Mouse (Mus musculus) thymus, postnatal 36 days (tissue): ENCODE results near the gene Cdc42bpg.
"Not testable (repeated sequence)": the region's sequence is repeated elsewhere in the genome, so short reads cannot be mapped to it uniquely, and the experiment has no call there.

Experiments
- DNase-seq, 2 experiments: peaks; one replicate each; pipeline ENCODE4 v3.0.0; 2022; ENCODE audit warnings: mixed read lengths in 2 of 2

The Cdc42bpg gene

DNA sequence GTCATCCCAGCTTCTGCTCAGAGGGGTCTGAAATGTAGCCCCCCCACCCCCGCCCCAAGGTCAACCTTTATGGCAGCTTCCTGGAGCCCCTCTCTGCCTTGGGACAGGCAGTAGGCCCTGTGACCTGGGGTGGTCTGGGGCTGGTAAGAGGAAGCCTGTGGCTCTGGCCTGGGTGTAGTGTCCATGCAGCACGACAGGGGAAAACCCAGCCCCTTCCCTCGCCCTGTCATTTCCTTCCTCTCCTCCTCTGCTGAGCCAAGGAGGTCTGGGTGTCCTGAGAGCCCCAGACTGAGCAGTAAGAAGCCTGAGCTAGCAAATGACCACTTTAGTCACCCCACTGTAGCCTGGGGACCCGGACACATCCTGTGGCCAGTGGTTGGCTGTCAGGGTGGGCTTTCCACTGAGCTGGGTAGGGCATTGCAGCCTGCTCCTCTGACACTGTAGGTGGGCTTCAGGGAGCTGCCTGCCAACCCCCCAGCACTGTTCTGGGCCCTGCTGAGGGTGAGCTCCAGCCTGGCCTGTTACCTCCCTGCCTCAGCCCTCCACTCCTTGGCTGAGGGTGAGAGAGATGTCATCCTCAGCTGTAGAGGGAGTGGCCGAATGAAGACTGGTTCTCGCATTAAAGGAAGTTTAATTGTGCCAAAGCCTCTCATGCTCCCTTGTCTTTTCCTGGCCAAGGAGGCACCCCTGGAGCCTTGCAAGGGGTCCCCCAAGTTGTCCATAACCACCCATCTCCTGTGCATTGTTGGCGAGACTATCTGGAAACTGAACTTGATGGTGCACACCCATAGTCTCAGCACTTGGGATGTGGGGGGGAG lies 6.6 kb upstream of the Cdc42bpg start:
- DNase-seq: no peak

DNA sequence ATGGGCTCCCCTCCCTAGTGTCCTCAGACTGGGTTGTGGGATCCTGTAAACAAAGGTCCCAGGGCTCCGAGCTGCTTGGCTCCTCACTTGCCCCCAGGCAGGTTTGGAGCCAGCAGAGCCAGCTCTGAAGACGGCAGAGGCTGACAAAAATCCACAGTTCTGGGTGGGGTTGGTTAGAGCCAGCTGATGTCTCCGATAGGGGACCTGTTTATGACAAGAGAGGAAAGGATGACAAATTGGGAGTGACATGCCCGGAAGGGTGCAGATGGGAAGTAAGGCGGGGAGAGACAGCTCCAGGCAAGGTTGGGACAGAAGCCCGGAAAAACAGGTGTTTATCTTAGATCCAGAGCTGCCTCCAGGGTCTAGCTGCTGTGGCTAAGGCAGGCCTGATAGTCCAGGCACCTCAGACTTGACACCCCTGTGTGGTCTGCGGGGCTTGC lies 5.8 kb upstream of the Cdc42bpg start:
- DNase-seq: no peak

DNA sequence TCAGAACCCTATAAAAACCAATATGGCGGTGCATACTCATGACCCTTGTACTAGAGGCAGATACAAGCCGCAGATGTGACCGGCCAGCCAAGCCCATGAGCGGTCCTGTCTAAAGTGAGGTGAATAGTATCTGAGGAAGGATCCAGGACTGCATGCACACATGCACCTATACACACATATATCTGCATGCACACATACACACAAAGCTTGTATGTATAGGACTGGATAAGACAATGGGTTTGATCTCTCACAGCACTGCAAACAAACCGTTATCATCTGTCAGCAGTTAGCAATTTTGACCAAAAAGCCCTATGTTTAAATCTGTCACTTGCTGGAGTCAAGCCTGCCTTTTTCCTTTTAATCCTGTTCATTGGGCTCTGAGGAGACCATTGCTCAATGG lies 4.1 kb upstream of the Cdc42bpg start:
- DNase-seq: no peak

DNA sequence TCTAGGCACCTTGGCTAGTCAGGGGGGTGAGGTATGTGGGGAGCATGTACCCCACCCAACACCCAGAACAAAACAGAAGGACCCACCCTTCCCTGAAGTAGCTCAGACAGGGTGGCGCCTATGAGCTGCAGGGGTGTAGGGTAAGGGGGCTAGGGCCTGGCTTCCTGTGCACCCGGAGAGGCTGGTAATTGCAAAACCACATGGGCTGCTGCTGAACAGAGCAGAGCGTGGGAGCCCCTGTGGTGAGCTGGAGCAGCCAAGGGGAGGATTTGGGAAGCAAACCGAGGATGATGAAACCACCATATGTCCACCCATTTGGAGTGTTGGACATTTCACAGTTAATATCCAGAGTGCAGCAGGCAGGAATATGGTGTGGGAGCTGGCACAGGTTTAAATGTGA lies 3.7 kb upstream of the Cdc42bpg start:
- DNase-seq: peak; percentile 29 to 63

DNA sequence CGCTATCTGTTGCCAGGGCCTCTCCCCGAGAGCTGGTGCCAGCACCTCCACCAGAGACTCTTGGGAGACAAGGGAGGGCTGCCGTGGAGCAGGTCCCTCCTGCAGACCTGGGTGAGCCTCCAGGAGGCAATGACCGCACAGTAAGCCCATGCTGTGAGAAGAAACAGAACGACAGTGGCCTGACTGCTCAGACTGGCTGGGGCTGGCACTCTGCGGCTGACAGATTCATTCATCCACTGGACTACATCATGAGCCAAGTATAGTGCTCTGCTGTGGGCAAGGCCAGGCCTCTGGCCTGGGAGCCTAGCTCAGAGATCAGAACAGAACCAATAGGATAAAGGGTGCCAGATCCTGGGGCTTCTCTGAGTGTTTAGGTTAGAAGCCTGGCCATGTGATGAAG lies 2.4 kb upstream of the Cdc42bpg start:
- DNase-seq: no peak

DNA sequence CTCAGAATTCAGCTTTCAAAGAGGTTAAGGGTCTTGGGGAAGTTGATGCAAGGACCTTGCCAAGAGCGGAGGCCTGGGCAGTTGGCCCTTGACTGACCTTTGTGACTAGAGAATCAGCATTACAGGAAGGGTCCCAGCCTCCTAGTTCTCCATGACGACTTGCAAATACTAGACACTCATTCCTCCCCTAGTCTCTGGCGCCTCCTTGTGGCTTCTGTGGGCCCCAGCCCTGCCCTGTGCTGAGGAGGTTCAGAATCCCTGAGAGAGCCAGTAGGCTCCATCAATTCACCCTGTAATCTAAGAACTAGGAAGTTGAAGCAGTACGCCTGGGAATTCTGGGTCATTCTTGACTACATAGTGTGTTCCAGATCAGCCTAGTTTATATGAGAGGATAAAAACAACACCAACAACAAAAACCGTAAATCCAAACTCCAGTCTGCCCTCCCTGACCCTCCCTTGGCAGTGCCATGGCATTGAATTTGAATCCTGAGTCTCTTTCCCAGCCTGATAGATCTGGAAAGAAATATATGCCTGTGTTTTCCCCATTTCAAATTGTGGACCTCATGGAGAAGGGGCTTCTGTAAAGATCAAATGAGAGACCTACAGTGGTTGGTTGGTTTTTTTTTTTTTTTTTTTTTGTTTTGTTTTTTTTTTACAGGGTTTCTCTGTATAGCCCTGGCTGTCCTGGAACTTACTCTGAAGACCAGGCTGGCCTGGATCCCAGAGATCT lies 1.3 kb upstream of the Cdc42bpg start:
- DNase-seq: peak; percentile 84 to 89

DNA sequence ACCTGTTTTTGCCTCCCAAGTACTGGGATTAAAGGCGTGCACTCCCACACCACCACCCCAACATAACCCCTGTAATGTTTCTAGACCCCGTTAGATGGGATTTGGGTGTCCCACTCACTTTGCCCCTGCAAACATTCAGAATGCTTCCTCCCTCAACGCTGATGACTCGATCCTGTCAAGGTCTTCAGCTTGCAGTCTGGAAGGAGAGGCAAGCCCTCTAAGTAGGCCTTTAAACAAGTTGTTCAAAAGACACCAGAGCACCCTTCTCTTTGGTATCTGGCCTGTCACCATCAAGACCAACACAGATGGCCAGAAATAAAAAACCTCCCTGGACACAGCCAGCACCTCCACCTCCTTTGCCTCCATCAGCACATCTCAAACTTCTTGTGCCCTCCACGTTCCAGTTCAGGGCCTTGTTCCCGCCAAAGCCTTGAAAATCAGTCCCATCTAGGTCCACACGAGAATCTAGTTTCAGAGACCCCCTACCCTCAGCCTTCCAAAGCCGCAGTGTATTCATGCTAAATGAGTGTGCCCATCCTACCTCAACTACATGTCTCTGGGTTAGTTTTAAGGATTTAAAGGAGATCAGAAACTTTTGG lies 640 bp upstream of the Cdc42bpg start:
- DNase-seq: no peak

DNA sequence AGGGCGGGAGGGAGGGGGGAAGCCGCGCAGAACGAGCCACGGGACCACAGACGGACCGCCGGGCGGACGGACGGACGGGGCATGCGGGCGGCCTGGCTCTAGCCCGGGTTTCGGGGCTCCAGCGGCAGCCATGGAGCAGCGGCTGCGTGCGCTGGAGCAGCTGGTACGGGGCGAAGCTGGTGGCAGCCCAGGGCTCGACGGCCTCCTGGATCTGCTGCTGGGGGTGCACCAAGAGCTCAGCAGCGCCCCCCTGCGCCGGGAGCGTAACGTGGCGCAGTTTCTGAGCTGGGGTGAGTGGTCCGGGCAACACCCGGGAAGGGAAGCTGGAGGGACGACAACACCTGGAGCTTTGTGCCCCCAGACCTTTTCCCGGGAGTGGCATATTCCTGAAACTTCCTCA lies 330 bp downstream of the Cdc42bpg start:
- peak; percentile 74 to 82 for DNase-seq

DNA sequence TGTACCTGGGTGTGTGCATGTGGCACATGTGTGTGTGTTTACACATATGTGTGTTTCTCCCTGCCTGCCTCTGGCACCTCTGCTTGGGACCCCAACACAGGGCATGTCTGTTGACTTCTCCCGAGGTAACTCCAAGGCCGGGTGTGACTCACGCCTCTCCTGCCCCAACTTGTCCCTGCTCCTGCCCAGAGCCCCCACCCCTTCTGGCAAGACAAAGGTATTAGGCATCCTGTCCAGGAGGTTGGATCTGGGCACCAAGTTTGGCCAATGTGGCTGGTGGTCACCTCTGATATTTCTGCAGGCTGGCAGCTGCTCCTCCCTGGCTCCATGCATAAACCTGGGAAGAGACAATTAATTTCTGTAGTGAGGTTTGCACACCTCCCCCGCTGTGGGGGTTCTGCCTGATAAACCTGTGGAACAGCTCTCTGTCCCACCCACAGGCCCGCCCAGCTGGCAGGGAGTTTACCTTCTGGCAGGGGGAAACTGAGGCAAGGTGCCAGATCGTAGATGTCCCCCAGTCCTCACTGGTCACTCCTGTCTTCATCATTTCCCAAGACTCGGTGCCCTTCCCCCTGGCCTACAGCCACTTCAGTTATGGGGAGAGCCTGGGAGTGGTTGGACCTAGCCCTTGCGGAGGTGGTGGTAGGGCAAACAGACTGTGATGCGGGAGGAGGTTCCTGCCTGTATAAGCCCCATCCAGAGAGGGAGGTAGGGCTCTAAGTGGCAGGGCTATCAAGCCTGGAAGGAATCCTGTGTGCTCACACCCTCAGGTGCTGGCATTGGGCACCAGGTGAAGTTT lies 1.7 kb downstream of the Cdc42bpg start:
- DNase-seq: no peak

DNA sequence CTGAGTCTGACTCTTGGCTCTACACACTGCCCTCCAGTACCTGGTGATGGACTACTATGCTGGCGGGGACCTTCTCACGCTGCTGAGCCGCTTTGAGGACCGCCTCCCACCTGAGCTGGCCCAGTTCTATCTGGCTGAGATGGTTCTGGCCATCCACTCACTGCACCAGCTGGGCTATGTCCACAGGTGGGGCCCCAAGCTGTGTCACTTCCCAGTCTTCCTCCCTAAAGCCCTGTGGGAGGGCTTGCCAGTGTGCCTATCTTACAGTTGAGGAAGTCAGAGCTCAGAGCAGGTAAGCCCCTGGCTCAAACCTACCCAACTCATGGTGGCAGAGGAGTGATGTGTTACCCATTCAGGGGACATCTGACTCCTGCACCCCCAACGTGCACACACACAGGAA lies 3.9 kb downstream of the Cdc42bpg start:
- DNase-seq: no peak

DNA sequence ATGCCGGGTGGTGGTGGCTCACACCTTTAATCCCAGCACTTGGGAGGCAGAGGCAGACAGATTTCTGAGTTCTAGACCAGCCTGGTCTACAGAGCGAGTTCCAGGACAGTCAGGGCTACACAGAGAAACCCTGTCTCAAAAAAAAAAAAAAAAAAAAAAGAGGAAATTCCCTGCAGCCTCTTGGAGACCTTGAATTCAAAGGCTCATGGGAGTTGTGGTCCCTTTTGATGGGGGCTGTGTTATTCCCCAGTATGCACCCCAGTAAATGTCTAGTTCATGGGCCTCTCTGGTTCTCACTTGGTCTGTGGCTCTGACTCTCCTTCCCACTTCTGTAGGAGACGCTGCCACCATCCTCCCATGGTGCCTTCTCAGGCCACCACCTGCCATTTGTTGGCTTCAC lies 5.5 kb downstream of the Cdc42bpg start:
- DNase-seq: not testable (repeated sequence)

DNA sequence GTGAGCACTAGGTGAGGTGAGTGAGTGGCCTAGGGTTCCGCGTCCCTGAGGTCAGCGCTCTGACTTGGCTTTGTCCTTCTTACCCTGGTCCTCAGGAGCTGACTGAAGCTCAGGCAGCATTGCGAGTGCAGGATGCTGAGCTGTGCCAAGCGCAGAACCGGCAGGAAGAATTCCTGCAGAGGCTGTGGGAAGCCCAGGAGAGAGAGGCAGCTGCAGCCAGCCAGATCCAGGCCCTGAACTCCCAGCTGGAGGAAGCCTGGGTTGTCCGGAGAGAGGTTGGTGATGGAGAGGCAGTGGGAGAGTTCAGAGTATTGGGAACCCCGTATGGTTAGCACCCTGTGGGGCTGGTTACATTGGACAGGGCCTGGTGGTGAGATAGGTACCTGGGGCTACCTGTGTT lies 7.5 kb downstream of the Cdc42bpg start:
- no peak for DNase-seq

DNA sequence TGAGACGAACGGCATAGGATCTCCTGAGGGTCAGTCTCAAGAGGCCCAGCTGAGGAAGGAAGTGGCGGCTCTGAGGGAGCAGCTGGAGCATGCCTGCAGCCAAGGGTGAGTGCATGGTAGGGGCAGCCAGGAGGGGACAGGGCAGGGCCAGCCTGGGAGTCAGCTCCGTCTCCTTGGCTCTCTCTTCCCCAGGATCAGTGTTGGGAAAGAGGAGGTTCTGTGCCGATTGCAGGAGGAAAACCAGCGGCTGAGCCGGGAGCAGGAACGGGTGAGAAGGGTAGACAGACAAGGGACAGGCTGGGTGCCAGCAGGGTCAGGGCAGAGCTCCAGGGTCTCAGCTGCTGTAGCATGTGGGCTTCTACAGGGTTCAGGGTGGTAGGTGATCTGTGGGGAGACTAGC lies 8.3 kb downstream of the Cdc42bpg start:
- DNase-seq: no peak

DNA sequence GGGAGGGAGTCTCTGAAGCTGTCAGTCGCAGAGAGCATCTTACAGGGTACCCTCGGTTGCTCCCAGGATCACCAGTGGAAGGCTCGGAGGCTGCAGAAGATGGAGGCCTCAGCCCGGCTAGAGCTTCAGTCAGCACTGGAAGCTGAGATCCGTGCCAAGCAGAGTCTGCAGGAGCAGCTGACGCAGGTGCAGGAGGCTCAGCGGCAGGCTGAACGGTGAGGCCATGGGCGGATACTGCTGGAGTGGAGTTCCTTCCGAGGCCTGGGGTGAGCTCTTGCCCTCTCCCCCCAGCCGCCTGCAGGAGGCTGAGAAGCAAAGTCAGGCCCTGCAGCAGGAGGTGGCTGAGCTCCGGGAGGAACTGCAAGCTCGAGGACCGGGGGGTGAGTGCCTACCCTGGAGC lies 9.3 kb downstream of the Cdc42bpg start:
- DNase-seq: no peak

DNA sequence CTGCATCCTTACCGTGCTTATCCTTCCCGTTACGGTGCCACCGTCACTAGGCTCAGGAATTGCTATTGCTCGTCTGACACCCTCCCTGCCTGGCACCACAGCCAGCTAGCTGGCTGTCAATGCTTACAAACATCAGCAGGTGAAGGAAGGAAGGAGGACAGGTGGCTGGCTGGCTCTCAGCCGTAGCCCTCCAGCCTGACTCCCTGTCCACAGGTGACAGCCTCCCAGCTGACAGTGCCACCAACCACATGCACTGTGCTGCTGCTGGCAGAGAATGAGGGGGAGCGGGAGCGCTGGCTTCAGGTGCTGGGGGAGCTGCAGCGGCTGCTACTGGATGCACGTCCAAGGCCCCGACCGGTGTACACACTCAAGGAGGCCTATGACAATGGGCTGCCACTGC lies 11.9 kb downstream of the Cdc42bpg start:
- DNase-seq: no peak

DNA sequence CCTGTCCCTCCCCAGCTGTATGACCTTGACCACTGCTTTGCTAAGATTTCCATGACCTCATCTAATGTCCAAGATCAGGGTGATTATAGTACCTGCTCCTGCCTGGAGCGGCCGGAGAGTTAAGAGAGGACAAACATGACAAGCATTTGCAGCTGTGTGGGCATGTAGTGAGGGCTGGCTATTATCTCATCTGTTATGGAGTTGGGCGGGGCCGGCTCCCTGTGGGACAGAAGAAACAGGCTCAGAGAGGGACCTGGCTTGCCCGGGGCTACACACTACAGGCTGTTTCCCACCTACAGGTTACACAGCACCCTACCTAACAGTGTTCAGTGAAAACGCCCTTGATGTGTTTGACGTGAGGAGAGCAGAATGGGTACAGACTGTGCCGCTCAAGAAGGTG lies 15.1 kb downstream of the Cdc42bpg start:
- DNase-seq: no peak

DNA sequence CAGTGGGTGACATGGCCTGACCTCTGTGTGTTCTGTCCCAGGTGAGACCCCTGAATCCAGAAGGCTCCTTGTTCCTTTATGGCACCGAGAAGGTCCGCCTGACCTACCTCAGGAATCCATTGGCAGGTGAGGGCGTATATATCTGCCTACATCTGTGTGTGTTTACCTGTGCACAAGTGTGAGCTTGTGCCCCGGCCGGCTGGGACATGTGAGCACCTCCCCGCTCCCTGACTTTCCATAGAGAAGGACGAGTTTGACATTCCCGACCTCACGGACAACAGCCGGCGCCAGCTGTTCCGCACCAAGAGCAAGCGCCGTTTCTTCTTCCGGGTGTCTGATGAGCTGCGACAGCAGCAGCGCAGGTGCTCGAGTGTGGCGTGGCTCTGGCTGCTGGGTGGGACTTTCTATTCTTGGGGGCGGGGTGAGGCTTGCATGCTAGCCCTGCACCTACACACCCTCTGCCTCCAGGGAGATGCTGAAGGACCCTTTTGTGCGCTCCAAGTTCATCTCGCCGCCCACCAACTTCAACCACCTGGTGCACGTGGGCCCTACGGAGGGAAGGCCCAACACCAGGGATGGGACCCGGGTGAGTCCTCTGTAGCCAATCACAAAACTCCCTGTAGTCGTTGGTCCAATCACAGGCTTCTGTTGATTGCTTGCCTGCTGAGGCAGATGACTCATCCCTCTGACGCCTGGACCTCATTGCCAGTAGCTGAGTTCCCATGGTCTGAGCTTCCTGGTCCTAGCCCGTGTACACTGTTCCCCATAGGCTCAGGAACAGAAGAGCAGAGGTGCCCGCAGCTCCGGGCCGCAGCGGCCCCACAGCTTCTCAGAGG lies 15.7 kb downstream of the Cdc42bpg start:
- no peak for DNase-seq

DNA sequence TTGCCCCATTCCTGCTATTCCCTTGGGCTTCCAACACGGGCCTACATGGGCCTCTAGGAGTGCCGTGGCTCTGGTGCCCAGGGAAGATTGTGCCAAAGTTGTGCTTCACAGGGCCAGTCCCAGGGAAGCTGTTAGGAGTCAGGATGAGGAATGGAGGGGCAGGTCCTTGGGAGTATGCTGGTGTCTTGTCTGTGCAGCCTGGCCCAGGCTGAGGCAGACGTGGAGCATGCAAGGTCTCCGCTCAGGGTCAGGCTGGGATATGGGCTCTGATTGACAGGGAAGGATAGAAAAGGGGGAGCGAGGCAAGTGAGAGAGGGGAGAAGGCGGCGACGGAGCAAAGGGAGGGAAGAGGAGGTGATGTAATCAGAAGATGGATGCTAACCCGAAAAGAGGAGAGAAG lies 18.5 kb downstream of the Cdc42bpg start:
- no peak for DNase-seq

DNA sequence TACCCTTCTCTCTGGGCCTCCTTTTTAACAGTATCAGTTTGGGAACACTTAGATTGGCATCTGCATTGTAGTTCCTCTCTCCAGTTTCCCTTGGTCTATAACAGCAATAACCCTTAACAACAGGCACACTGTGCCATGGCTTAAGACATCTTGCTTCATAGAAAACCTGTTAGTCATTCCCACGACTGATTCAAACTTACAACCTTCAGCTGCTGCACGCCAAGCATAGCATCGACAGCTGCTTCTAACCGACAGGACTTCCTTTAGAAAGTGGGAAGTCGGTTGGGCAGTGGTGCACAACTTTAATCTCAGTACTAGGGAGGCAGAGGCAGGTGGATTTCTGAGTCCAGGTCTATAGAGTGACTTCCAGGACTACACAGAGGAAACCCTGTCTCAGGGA lies 24.9 kb downstream of the Cdc42bpg start:
- DNase-seq: no peak

DNA sequence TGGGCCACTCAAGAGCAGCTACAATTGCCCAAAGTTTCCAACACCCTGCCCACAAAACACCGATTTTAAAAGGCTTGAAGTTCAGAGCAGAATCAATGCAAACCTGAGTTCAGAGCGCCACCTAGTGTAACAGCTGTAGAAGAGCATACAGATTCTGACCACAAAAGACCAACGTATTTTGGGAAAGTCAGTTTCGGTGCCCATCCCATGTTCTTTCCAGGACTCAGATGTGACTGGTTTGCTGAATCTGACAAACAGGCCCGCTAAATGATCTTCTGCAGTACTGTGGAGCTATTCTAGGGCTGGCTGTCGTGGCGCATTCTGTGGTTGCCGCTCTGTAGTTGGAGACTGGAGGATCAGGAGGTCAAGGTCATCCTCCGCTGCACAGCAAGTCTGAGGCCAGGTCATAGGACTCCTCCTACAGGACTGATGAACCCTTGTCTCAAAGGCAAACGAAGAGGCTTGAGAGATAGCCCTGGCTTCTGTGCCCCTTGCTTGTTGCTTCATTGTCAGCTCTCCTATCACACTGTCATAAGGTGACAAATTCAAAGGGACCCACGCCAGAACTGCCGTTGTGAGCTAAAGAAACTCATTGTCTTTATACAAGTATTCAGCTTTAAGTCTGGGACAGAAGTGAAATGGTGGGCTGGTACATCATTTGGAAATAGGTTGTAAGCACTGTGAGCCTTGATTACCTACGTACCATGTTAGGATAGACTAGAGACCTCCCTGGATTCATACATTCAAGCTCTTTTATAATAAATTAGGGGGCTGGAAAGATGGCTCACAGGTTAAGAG lies 25.7 kb downstream of the Cdc42bpg start:
- peak; percentile 53 to 55 for DNase-seq
